Mouse (Mus musculus) kidney, postnatal 4 days (tissue): ENCODE data around the gene Zmiz1.

ENCODE experiments used
- DNase-seq, 2 experiments: peaks; one replicate each; pipeline ENCODE4 v3.0.0; 2021; ENCODE audit warnings: mixed read lengths in 2 of 2

Zmiz1 gene

GRCm38 (mm10) chr14:25516640-25517591 is 57.9 kb downstream of the Zmiz1 start:
- peak; percentile 54 to 71 for DNase-seq

DNA sequence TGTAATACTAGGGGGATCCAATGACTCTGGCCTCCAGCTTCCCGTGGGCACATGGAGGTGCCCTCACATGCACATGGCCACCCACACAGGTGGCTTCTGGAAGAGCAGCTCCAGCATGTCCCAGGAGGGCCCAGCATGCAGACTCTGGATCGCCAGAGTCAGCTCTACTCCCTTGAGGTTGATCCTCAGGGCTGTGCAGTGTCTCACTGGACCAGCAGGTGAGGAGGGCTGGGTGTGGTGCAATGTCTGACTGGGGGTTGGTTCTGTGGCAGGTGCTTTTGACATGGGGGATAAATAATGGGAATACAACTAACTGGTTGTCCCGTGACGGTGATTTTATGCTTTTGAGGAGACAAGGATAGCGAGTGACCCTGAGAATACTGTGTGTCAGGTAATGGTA is 59.7 kb downstream of the Zmiz1 start:
- no peak for DNase-seq

- no peak for DNase-seq
Measured at GRCm38 (mm10) chr14:25519656-25520055, 60.7 kb downstream of the Zmiz1 start.

DNA sequence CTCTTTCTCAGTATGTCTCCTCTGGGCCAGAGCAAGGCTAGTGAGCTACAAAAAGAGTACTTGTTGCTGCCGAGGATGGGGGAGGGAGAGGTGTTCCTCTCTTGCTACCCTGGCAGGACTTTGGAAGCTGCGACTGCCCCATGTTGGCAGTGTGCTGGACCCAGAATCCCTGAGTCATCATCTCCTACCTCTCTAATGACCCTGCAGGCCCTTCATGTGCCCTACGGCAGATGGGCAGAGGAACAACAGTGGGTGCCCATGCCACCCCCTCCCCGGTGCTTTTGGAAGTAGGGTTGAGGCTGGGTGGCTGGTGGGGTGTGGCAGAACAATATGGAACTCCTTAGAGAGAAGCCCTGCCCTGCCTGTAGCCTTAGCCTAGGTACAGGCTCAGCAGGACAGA is 61.6 kb downstream of the Zmiz1 start:
- peak in 1 of 2 experiments; percentile 38 for DNase-seq

- DNase-seq: no peak
Measured at GRCm38 (mm10) chr14:25520991-25521390, 62.0 kb downstream of the Zmiz1 start.

DNA sequence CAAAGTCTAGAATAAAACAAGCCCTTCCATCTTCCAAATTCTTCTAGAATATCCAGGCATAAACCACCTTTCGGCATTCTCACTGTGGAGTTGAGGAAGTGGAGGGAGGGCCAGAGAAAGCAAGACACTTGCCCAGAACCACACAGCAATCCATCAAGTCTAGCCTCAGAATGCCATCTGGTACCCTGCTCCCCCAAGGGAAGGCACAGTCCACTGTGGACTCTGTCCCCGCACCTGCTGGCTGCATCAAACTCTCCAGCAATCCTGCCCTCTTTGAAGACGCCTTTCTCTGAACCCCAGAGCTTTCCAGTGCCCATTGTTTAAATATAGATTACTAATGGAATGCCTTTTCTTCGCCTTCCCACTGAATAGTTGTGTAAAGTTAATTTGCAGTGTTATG is 62.5 kb downstream of the Zmiz1 start:
- no peak for DNase-seq

DNA sequence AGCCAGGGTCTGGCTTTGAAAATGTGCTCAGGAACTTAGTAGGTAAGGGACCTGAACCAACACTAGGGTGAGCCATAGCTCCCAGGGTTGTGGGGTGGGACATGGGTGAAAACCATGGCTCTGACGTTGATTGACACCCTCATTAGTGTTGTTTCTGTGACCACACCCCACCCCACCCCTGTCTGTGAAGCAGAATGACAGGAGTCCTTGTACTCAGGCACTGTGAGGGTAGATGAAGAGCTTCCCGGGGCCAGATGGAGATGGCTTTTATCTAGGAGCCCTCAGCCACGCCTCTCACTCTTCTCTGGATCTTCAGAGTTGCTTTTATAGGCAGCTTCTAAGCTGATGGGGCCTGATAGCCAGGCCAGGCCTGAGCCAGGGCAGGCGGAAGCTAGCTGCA is 63.4 kb downstream of the Zmiz1 start:
- peak in 1 of 2 experiments; percentile 43 for DNase-seq

DNA sequence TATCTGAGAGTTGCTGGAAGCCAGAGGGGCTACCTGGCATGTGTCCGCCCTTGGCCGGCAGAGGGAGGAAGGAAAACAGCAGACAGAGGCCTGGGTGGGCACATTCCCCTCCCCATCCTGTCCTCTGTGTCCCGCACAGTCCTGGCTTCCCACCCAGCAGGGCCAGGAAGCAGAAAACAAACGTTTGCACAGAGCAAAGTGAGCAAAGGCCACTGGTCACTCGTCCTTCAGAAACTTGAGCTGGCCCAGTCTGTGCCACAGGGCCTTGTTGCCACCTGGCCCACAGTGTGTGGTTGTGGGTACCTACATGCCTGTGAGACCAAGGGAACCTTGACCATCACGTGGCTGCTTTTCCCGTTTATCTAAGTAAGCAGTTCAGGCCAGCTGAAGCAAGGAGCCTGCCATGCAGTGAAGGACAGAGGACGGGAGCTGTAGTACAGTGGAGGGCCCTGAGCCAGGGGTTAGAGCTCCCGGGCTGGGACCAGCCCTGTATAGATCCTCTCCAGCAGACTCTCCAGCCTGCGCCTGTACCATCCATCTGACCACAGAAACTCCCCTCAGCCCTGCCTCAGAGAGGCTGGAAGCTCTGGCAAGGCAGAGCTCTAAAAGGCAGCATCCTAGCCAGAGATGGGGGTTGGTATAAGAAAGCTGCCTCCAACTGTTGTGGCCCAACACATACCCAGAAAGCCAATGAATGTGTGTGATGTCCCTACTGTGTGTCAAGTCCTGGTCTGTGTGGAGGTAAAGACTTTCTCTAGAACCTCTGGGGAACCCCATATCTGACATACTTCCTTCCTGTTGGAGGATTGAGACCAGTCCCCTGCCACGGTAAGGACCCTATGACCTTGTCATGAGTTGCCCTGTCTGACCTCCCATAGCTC is 64.5 kb downstream of the Zmiz1 start:
- DNase-seq: peak; percentile 49 to 59

GRCm38 (mm10) chr14:25524111-25524495 is 65.1 kb downstream of the Zmiz1 start:
- DNase-seq: peak in 1 of 2 experiments; percentile 7

- no peak for DNase-seq
Measured at GRCm38 (mm10) chr14:25524884-25525283, 65.9 kb downstream of the Zmiz1 start.

DNA sequence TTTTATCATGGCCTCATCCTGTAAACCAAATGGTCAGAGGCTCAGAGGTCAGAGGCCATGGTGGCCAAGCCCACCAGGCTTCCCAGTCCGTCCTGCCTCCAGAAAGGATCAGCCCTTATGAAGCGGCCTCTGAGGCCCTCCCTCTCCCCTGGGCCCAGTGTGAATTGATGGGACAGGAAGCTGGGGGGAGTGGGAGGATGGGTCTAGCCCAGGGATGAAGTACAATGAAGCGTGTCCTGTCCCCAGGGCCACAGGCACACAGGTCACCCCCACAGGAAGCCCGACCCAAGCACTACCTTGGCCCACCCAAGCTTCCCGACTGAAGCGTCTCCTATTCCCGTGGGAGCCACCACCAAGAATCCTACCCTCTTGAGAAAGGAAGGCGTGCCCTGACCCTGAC is 66.7 kb downstream of the Zmiz1 start:
- DNase-seq: peak; percentile 57 to 75

DNA sequence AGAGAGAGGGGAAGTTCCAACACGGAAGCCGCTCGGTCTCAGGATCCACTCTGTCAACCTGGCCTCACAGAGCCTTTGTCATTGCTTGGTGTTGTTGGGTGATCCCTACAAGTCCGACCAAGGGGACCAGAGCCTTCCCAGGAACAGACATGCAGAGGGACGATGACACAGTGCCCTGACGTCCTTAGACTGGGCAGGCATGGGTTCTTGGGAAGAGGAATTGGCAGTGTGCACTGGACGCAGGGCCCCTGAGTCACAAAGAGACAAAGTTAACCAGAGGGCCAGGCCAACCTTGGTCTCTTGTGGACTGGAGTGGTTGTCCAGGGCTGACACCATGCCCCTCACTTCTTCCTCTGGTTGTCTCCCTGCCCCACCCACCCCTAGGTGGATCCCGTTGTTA is 67.9 kb downstream of the Zmiz1 start:
- DNase-seq: no peak

GRCm38 (mm10) chr14:25527321-25527720 is 68.3 kb downstream of the Zmiz1 start:
- no peak for DNase-seq

- no peak for DNase-seq
Measured at GRCm38 (mm10) chr14:25530342-25530741, 71.4 kb downstream of the Zmiz1 start.

DNA sequence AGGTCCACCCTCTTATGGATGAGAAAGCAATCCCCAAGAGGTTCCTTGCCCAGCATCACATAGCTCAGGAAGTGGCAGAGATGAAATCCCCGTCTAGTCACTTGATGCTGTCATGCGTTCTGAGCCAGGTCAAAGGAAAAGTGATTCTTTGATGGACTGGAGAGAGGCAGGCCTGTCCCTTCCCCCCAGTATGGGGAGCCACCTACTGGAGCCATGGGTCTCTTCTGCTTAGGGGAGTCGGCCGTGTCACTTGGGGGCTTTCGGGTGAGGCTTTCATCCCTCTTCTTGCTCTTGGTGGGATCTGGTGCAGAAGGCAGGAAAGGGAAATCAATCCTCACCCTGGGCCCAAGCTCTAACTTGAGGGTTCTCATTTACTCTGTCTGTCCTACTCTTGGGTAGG is 71.8 kb downstream of the Zmiz1 start:
- DNase-seq: no peak

DNA sequence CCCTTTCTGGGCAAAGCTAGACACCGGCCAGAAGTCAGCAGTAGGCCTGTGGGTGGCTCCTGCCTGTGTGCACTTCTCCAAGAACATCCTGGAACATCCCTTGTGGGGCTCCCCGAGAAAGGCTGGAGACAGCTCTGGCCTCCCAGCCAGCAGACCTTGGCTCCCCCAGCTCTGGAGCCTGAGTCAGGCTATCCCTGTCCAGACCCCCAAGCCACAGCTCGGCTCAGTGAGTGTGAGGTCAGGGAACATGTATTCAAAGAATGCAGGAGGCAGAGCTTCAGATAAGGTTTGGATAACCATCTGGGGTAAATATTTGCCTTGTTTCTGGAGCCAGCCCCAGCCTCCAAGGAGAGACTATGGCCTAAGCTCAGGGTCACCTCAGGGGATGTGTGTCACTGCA is 74.0 kb downstream of the Zmiz1 start:
- peak in 1 of 2 experiments; percentile 61 for DNase-seq

DNA sequence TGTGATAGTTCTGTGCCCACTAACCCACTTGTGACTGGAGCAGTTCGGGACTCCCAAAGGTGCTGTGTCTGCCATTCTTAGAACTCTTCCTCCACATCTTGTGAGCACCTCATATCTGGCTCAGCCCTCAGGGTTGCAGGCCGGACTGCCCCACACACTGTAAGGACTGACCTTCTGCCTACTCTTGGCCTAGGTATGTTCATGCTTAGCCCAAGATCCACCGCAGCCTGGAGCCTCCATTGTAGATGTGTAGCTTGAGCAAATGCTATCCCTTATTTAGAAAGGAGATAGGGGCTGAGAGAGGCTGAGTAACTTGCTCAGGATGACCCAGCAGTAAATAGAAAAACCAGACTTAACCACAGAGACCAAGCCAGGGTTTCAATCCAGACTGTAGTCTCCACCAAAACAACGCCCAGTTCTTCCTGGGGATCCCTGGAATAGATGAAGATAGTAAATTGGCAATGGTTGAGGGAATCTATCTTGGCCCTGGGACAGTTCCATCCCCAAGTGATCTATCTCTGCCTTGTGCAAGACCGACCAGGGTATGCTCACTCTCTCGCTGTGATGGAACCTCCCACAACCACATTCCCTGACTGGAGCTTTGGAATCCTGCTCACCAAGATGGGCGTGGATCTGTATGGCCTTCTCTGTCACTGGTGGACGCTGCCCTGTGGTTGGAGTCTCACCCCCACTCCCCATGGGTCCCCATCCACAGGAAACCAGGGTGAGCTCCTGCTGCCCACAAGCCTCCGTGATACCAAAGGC is 74.8 kb downstream of the Zmiz1 start:
- no peak for DNase-seq

- DNase-seq: no peak
Measured at GRCm38 (mm10) chr14:25534396-25534769, 75.4 kb downstream of the Zmiz1 start.

DNA sequence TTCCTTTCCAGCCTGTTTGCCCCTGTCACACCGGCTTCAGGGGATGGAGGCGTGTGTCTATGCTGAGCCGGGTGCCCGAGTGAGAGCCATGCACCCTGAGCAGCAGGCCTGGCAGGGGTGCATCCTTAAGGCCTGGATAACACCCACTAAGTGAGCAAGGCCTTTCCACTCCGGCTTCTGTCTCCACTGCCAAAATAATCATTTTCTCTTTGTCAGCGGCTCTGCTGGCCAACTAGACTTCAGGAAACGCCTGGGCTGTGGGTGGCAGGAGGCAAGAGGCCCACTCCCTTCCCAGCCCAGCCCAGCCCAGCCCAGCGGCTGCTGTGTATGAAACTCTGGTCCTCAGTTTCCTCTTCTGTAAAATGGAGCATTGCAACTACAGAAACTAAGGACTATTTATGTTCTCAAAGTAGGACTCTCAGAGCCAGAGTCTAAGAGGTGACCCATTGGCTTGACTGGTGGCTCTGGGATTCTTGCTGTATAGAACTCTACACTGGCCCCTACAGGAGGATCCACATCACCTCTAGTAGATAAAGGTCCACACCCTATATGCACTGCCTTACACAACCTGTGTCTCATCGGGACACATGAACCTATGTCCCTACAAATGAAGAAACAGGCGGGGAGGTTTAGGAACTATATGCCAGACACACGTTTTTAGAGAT is 76.1 kb downstream of the Zmiz1 start:
- DNase-seq: no peak

DNA sequence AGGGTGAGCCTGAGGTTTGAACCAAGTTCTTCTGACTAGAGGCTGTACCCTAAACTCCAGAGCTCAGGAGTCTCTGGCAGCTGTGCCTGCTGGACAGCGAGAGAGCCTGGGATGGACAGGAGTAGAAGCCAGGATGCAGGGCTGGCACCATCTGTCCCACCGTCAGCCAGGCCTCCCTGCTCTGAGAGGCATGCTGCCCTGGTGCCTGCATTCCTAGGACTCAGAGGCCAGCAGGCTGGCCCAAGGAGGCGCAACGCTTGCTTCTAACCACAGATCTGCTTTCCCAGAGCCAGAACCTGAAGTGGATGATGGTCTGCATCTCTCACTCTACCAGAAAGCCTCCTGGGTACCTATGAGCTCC is 76.6 kb downstream of the Zmiz1 start:
- DNase-seq: no peak

DNA sequence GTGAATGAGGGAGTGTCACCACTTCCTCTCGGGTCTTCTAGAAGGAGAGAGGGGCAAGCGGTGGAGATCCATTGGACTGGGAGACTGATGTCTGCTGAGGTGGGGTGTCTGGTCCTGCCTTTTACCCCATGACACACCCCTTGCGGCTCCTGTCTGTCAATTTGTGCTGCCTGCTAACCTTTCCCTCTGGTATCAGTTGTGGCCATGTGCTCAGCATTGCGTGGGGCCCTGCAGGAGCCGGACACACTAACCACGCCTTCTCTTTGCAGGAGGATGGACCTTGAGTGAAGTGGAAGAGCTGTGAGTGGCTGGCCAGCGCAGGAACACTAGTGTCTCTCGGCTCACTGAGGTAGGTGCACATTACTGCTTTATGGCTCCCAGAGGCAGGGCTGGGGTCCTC is 77.5 kb downstream of the Zmiz1 start:
- DNase-seq: no peak

GRCm38 (mm10) chr14:25537351-25537750 is 78.4 kb downstream of the Zmiz1 start:
- no peak for DNase-seq
